Mouse (Mus musculus) megakaryocyte, adult 5-6 weeks (primary cell): ENCODE data around the gene Lpin3. TPM values are rescaled to one million over a fixed set of nuclear protein-coding genes. Genes with fewer than 3 reads are reported as not detected.

ENCODE experiments used
- ATAC-seq: 2 replicates; pipeline ENCODE4 v1.8.0; 2016; ENCODE audit warnings: mild to moderate bottlenecking, inconsistent platforms; ENCODE audit not compliant: poor library complexity, severe bottlenecking
- total RNA-seq, 2 experiments: library from RNA; stranded (forward) in 1 of 2; stranded (reverse) in 1 of 2; fragments of 153-499, 151-499 nt in 1 of 2; fragments of 221-1000, 200-1000 nt in 1 of 2; gene quantifications; 2 replicates each; pipeline versions ENCODE4 v1.2.3 to v1.2.4; 2015 to 2017

The Lpin3 gene
- not detected in 2 replicates for total RNA-seq (2015)
- not detected in 2 replicates for total RNA-seq (2017)

- no peak for ATAC-seq
These were observed at the start of gene Lpin3 for GRCm38 (mm10) chr2:160880453-160881195. Lpin3 (plus strand) TSS chr2:160880670.

DNA sequence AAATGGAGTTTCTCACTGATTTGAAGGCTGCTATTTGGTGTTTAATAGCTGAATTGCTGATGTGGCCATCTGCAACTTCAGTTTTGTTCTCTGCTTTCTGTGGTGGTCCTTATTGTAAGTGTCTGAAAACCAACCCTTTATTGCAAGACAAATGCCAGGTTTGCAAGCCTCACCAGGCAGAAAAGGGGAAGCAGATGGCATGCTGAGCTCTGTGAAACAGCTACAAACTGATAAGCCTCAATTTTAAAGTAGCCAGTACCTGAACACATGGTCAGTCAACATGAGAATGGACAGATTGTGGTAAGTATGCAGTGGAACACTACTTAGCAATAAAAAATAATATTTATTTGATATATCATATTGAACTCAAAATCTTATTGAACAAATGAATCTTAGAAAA, 39.6 kb upstream of the Lpin3 start:
- 0 out of 2 replicates have a peak, but pooled peaks have one; percentile 18 for ATAC-seq

- ATAC-seq, result no peak
These were observed 32.8 kb upstream of the Lpin3 start for GRCm38 (mm10) chr2:160847664-160848063.

DNA sequence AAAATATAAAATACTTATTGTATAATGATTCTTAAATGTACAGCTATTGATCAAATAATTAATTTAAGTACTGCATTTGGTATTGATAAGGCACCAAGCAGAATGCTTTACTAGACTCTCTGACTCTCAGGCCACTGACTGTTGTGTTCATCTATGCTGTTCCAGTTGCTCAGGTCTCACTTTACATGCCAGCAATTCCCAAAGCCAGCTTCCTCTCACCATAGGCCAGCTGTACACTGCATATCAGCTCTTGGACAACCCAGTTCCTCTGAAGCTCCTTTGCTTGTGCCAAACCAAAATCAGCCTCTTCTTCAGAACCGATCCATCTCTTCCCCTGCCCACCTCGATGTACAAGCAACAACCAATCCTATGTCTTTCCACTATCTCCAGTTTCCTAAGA, 32.3 kb upstream of the Lpin3 start:
- no peak for ATAC-seq

GRCm38 (mm10) chr2:160849617-160850240, 30.7 kb upstream of the Lpin3 start:
- ATAC-seq, result peak; percentile 89

- no peak for ATAC-seq
These were observed 30.1 kb upstream of the Lpin3 start for GRCm38 (mm10) chr2:160850360-160850759.

- no peak for ATAC-seq
These were observed 25.8 kb upstream of the Lpin3 start for GRCm38 (mm10) chr2:160854687-160855086.

- 0 out of 2 replicates have a peak, but pooled peaks have one; percentile 38 for ATAC-seq
These were observed 23.9 kb upstream of the Lpin3 start for GRCm38 (mm10) chr2:160856359-160857102.

GRCm38 (mm10) chr2:160860363-160860762, 20.1 kb upstream of the Lpin3 start:
- ATAC-seq, result 0 out of 2 replicates have a peak, but pooled peaks have one; percentile 13

- ATAC-seq, result peak; percentile 90
These were observed 16.4 kb upstream of the Lpin3 start for GRCm38 (mm10) chr2:160864112-160864511.

DNA sequence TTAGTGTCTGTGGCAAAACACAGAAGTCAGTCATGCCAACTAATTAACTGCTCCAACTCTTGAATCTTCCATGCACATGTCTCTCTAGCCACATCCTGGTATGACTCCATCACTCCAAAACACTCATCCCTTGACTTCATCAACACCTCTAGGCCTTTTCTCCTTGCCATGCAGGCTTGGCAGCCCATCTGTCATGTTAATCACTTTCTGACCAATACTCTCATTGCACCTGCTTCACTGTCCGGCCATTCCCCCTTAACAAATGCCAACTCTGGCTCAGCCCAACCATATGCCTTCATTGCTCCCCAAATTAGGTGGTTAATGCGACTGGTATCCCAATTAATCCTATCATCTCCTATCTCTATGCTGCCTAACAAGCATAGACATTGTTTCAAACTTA, 15.2 kb upstream of the Lpin3 start:
- ATAC-seq, result no peak

DNA sequence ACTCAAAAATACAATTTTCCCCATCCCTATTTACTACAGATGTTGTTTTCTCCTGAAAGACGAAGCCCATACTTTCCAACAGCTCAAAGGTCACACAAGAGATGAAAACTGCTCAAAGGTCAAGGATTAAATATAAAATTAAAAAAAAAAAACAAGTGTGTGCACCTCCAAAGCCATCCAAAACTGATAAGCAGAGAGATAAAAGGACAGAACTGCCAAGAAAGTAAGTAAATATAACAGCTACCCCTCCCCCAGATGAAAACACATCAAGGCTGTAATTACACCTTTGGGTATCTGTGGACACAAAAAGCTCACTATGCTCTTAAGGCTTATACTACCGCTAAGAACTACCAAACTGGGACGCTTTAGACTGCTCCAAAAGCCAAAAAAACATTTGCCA, 11.0 kb upstream of the Lpin3 start:
- no peak for ATAC-seq

- no peak for ATAC-seq
These were observed 9.2 kb upstream of the Lpin3 start for GRCm38 (mm10) chr2:160871310-160871709.

DNA sequence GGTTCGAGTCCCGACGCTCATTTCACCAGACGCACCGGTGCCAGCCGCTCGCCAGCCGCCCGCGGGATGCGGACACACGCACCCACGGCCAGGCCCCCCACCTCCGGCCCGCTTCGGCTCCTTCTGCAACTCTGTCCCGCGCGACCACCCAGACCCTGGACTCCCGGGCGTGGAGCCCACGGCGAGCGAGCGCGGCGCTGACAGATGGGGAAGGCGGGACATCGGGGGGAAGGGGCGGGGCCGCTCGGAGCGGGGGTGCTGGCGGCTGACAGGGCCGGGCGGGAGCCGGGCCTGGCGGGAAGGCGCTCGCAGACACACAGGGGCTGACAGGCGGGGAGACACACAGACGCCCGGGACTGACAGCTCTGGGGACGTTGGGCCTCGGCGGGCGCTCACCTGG, 8.1 kb upstream of the Lpin3 start:
- peak; percentile 76 for ATAC-seq

- ATAC-seq, result peak; percentile 91
These were observed 7.5 kb upstream of the Lpin3 start, which contains the start of gene Zhx3 for GRCm38 (mm10) chr2:160872890-160873382. Zhx3 (minus strand) TSS chr2:160872998.

GRCm38 (mm10) chr2:160874231-160874877, 6.1 kb upstream of the Lpin3 start:
- no peak for ATAC-seq

DNA sequence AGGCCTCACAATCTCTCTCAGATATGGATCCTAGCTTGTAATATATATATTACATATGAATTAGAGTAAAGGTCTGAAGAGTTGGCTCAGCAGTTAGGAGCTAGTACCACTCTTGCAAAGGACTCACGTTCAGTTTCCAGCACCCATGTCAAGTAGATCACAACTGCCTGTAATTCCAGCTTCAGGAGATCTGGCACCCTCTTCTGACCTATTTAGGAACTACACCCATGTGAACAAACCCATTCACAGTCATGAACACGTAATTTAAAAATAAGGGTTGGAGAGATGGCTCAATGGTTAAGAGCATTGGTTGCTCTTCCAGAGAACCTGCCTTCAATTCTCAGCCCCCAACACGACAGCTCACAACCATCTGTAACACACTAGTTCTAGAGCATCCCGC, 4.4 kb upstream of the Lpin3 start:
- no peak for ATAC-seq

- 0 out of 2 replicates have a peak, but pooled peaks have one; percentile 13 for ATAC-seq
These were observed 1.1 kb downstream of the Lpin3 start for GRCm38 (mm10) chr2:160881462-160882101.

DNA sequence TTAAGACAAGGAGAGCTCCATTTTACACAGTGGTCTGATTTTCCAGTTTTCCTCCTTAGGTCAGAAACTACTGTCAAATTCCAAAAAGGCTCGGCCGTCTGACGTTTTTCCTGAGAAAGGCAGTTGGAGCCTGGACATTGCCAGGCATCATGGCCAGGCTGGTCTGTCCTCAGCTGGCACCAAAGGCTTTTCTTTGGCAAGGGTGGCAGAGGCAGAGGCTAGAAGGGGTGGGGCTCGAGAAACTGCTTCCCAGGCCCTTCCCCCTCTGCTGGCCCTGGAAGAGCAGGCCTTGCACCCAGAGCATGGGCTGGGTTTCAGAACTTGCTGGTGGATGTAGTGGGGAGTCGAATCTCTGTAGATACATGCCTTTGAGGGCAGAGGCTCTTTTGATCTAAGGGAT, 2.0 kb downstream of the Lpin3 start:
- ATAC-seq, result no peak

DNA sequence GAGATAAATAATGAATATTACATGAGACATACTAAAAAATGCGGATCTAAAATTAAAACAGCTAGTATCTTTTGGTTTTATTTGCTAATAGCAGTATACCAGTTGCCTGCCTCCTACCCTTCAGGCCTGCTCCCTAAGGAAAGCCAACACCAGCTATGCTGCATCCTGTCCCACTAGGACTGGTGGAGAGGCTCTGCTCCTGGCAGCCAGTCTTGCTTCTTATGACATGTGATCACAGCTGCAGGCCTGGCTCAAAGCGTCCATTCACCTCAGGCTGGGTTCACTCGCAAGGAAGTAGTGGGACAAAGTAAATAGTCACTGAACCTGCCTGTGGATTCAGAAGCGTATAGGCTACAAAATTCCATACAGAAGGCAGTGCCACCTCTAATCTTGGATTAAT, 3.4 kb downstream of the Lpin3 start:
- ATAC-seq, result no peak
